ENCODE assay signal across 23 mouse cellular contexts in the genomic region with DNA sequence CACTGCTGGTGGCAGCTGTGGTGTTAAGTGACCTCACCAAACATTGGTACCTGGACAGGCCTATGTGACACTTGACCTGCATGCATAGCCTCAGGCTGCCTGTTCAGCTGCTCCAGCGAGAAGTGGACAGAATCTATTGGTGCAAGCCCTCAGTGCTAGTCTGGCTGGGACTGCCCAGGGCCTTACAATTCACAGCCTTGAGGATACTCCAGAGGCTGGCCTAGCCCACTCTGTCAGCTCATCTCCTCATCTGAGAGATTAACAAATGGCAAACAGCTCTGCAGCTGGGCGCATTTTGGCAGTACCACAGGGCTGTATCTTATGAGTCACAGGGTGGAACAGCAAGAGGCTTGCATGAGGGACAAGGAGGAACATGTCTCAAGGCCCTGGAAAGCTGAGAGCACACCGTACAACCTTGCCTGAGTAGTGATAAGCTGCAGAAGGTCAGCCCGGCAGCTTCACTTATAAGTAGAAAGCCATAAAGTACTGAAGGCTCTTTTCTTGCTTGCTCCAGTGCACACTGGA.
"Had no signal": no experiment of that assay in that cellular context is flagged by ENCODE, and none has a peak within 500 bp of the region (broad histone marks: within the 10 kb centered on the region; RNA-seq: fewer than 3 reads in every experiment).

No protein-coding gene starts in this region.

- H3K4me2 ChIP-seq: kidney, embryonic 15.5 days; liver, embryonic 11.5 days; liver, embryonic 15.5 days; lung, embryonic 15.5 days; midbrain, embryonic 15.5 days; neural tube, embryonic 12.5 days; neural tube, embryonic 15.5 days had no signal

- DNase-seq: kidney, adult 8-10 months; kidney, postnatal 10 days; kidney, postnatal 36 days; layer of hippocampus, postnatal 36 days; lung, adult 18-20 months; lung, postnatal 10 days; lung, postnatal 36 days; retina, postnatal 1 day; right cerebral cortex, postnatal 25 days; spleen, adult 18-20 months; thymus, adult 2 months; thymus, postnatal 14 days; thymus, postnatal 4 days had no signal

- ATAC-seq: midbrain, embryonic 15.5 days had no signal

- H3K9ac ChIP-seq: kidney, embryonic 15.5 days; liver, embryonic 15.5 days; lung, embryonic 15.5 days; midbrain, embryonic 15.5 days; neural tube, embryonic 12.5 days; neural tube, embryonic 15.5 days had no signal

- H3K4me1 ChIP-seq: kidney, embryonic 15.5 days; lung, embryonic 15.5 days; midbrain, embryonic 10.5 days had no signal

- H3K9me3 ChIP-seq: kidney, embryonic 15.5 days; liver, embryonic 15.5 days; lung, embryonic 15.5 days; midbrain, embryonic 15.5 days; neural tube, embryonic 15.5 days had no signal

- H3K4me3 ChIP-seq: kidney, embryonic 15.5 days; left cerebral cortex, adult 2 months; liver, embryonic 15.5 days; lung, embryonic 15.5 days; megakaryocyte, embryonic 14.5 days; midbrain, embryonic 10.5 days; midbrain, embryonic 15.5 days; neural tube, embryonic 12.5 days; neural tube, embryonic 15.5 days had no signal

- H3K36me3 ChIP-seq: kidney, embryonic 15.5 days; liver, embryonic 15.5 days; lung, embryonic 15.5 days; midbrain, embryonic 10.5 days; midbrain, embryonic 15.5 days; neural tube, embryonic 12.5 days; neural tube, embryonic 15.5 days had no signal

- H3K27ac ChIP-seq: kidney, embryonic 15.5 days; left cerebral cortex, adult 2 months; liver, embryonic 15.5 days; lung, embryonic 15.5 days; midbrain, embryonic 10.5 days; midbrain, embryonic 15.5 days; neural tube, embryonic 12.5 days; neural tube, embryonic 15.5 days had no signal

- H3K27me3 ChIP-seq: kidney, embryonic 15.5 days; liver, embryonic 15.5 days; lung, embryonic 15.5 days; midbrain, embryonic 15.5 days; neural tube, embryonic 12.5 days; neural tube, embryonic 15.5 days had no signal
